Mouse (Mus musculus): Measurements from ENCODE around the gene Abca8b.
A peak's percentile ranks its signal among the peaks of the same experiment; 100 is the strongest.
"Not testable (repeated sequence)": the region's sequence is repeated elsewhere in the genome, so short reads cannot be mapped to it uniquely, and the experiment has no call there.

Gene Abca8b

DNA sequence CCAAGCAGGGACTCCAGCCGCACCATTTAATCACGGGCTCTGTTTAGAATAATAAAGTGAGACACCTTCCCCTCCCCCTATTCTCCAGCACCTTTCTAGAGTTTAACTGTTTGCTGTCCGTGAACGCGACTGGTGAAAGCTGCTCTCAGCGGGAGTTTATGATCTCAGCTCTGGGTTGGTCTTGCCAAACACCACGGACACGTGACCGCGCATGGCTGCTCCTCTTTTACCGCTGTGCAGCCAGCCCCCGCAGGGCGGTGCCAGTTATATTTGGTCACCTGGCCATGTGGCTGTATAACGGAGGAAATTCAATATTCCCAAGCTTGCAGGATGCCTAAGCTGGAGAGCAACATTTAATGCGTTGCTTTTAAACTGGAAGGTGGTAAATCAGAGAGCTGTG is at the start of gene Abca8b:
Abca8b (minus strand) TSS at position 222 of the 400 bp plus-strand sequence.
- DNase-seq (ENCODE audit: low read depth, low spot score), result peak; percentile 3
- peaks cover 3% of the 10 kb centered on the region; the same call in 1 of the 2 replicates for H3K27me3 ChIP-seq (ENCODE audit: control insufficient read depth, insufficient read depth, low read length, poor library complexity, severe bottlenecking)

GRCm38 (mm10) chr11:110037795-110038194 is 42.1 kb upstream of the Abca8b start:
- H3K36me3 ChIP-seq (ENCODE audit: control insufficient read depth, insufficient read depth, low read length, poor library complexity, severe bottlenecking), result no peaks in the 10 kb centered on the region
- no peak for DNase-seq (ENCODE audit: low read depth, low spot score)
- no peaks in the 10 kb centered on the region for H3K27me3 ChIP-seq (ENCODE audit: control insufficient read depth, insufficient read depth, low read length, poor library complexity, severe bottlenecking)

More for the DNA sequence above, at the start of gene Abca8b:
- no peaks in the 10 kb centered on the region for H3K36me3 ChIP-seq (ENCODE audit: control insufficient read depth, insufficient read depth, low read length, poor library complexity, severe bottlenecking)

DNA sequence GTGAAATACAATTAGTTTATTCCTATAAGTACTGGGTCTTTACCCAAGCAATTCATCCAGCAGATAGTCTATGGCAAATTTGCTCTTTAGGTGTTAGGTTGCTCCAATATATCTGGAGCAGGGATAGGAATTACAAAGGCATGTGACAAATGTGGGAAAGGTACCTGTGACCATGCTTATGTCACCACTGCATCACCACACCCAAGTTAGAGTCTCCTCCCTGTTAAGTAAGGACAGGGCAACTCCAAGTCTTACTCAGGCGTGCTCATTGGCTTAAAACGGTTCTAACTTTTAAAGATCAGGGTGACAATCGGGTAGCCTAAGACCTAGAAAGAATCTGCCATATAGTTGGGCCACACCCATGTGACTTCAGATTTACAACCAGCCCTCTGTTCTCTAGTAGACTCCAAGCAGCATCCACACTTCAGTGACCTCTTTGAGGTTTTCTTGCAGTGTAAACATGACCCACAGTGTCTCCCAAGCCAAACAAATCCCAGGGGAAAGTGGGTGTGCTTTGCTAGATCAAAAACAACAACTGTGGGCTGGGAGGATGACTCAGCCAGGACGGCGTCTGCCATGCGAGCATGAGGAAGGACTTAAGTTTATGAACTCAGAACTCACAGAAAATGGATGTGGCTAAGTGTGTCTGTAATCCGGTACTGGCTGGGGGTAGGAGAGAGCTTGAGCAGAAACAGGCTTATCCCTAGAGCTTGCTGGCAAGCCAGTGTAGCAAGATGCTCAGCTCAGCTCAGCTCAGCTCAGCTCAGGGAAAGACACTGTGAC is 33.5 kb upstream of the Abca8b start:
- H3K27me3 ChIP-seq (ENCODE audit: control insufficient read depth, insufficient read depth, low read length, poor library complexity, severe bottlenecking), result no peaks in the 10 kb centered on the region
- no peak for DNase-seq (ENCODE audit: low read depth, low spot score)
- H3K36me3 ChIP-seq (ENCODE audit: control insufficient read depth, insufficient read depth, low read length, poor library complexity, severe bottlenecking), result no peaks in the 10 kb centered on the region

- H3K36me3 ChIP-seq (ENCODE audit: control insufficient read depth, insufficient read depth, low read length, poor library complexity, severe bottlenecking), result no peaks in the 10 kb centered on the region
- no peak for DNase-seq (ENCODE audit: low read depth, low spot score)
- no peaks in the 10 kb centered on the region for H3K27me3 ChIP-seq (ENCODE audit: control insufficient read depth, insufficient read depth, low read length, poor library complexity, severe bottlenecking)
Measured at GRCm38 (mm10) chr11:110010836-110011546, 15.3 kb upstream of the Abca8b start.

DNA sequence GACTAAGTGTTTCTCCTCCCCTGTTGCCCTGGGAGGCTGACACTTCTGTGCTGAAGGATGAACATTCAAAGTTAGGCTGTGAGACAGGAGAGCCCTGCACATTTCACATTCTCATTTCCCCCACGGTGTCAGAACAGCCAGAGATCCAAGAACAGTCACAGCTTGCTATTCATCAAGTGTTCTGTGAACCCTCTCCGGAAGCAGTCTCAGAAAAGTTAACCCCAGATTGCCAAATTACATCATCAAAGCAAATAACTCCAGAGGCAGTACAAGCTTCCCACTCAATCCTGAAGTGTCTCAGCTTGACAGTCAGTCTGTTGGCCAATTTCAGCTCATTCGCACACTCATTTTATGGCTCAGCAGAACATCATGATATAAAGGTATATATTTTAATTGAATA is 632 bp downstream of the Abca8b start:
- no peak for DNase-seq (ENCODE audit: low read depth, low spot score)
- Histone ChIP-seq H3K36me3 (ENCODE audit: control insufficient read depth, insufficient read depth, low read length, poor library complexity, severe bottlenecking) (no peaks in the 10 kb centered on the region), H3K27me3 (ENCODE audit: control insufficient read depth, insufficient read depth, low read length, poor library complexity, severe bottlenecking) (peaks cover 3% of the 10 kb centered on the region; the same call in 1 of the 2 replicates)

GRCm38 (mm10) chr11:109994014-109994413 is 1.6 kb downstream of the Abca8b start:
- peaks cover 3% of the 10 kb centered on the region; the same call in 1 of the 2 replicates for H3K27me3 ChIP-seq (ENCODE audit: control insufficient read depth, insufficient read depth, low read length, poor library complexity, severe bottlenecking)
- no peak for DNase-seq (ENCODE audit: low read depth, low spot score)
- H3K36me3 ChIP-seq (ENCODE audit: control insufficient read depth, insufficient read depth, low read length, poor library complexity, severe bottlenecking), result no peaks in the 10 kb centered on the region

GRCm38 (mm10) chr11:109991270-109991669 is 4.4 kb downstream of the Abca8b start:
- Histone ChIP-seq H3K27me3 (ENCODE audit: control insufficient read depth, insufficient read depth, low read length, poor library complexity, severe bottlenecking) (peaks cover 3% of the 10 kb centered on the region; the same call in 1 of the 2 replicates), H3K36me3 (ENCODE audit: control insufficient read depth, insufficient read depth, low read length, poor library complexity, severe bottlenecking) (no peaks in the 10 kb centered on the region)
- DNase-seq (ENCODE audit: low read depth, low spot score), result no peak

DNA sequence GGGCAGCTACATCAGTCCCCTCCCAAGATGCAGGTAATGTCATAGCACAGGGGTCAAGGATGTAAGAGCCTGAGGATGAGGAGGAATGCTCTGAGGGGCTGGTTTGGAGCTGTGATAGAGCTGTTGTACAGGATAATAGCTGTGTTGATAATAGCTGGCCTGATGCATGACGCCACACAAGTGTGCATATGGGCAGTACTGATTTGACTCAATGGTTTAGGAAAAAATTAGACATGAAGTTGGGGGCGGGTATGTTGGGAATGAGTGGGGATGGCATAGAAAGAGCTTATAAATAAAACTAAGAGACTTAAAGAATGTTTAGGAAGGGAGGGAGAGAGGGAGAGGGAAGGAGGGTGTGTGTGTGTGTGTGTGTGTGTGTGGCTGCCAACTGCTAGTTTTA is 5.4 kb downstream of the Abca8b start:
- no peaks in the 10 kb centered on the region for H3K36me3 ChIP-seq (ENCODE audit: control insufficient read depth, insufficient read depth, low read length, poor library complexity, severe bottlenecking)
- H3K27me3 ChIP-seq (ENCODE audit: control insufficient read depth, insufficient read depth, low read length, poor library complexity, severe bottlenecking), result peaks cover 3% of the 10 kb centered on the region; the same call in 1 of the 2 replicates
- DNase-seq (ENCODE audit: low read depth, low spot score), result no peak

GRCm38 (mm10) chr11:109988164-109988563 is 7.5 kb downstream of the Abca8b start:
- peaks cover 3% of the 10 kb centered on the region; the same call in 1 of the 2 replicates for H3K27me3 ChIP-seq (ENCODE audit: control insufficient read depth, insufficient read depth, low read length, poor library complexity, severe bottlenecking)
- DNase-seq (ENCODE audit: low read depth, low spot score), result no peak
- H3K36me3 ChIP-seq (ENCODE audit: control insufficient read depth, insufficient read depth, low read length, poor library complexity, severe bottlenecking), result no peaks in the 10 kb centered on the region

DNA sequence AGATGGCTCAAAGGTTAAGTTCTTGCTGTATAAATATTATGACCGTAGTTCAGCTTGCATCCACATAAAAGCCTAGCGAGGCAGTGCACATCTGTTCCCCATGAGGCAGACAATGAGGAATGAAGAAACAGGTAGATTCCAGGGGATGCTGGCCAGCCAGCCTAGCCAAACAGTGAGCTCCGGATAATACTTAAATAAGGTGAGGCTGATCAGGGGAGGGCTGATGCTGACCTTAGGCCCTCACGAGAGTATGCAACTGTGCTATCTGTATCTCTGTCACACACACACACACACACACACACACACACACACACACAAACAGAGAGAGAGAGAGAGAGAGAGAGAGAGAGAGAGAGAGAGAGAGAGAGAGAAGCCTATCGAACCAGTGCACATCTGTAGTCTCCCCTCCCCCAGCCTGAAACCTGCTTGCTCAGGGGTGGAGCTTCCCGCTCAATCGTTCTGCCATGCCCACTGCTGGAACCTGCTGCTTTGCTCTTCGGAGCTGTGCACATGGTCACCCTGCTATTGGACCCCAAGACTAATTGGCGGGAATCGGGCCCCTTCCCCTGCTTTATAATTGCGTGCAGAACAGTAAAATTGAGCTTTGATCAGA is 8.1 kb downstream of the Abca8b start:
- not testable (repeated sequence) for H3K27me3 ChIP-seq (ENCODE audit: control insufficient read depth, insufficient read depth, low read length, poor library complexity, severe bottlenecking); H3K36me3 ChIP-seq (ENCODE audit: control insufficient read depth, insufficient read depth, low read length, poor library complexity, severe bottlenecking); DNase-seq (ENCODE audit: low read depth, low spot score)

DNA sequence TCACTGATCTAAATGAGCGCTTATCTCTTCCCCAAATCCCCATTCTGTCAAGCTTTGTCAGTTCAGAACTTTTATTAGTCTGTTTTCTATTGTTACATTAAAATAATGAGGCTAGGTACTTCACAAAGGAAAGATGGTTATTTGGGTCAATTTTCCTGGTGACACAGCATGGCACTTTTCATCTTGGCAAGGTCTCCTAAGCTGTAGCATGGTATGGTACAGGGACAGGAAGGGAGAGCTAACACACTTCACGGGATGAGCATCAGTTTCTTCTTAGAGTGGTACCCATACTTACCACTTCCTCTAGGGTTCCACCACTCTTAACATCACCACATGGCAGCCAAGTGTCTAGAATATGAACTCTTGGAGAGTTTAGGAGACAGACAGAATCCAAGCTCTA is 13.8 kb downstream of the Abca8b start:
- H3K27me3 ChIP-seq (ENCODE audit: control insufficient read depth, insufficient read depth, low read length, poor library complexity, severe bottlenecking), result no peaks in the 10 kb centered on the region
- no peaks in the 10 kb centered on the region for H3K36me3 ChIP-seq (ENCODE audit: control insufficient read depth, insufficient read depth, low read length, poor library complexity, severe bottlenecking)
- no peak for DNase-seq (ENCODE audit: low read depth, low spot score)

DNA sequence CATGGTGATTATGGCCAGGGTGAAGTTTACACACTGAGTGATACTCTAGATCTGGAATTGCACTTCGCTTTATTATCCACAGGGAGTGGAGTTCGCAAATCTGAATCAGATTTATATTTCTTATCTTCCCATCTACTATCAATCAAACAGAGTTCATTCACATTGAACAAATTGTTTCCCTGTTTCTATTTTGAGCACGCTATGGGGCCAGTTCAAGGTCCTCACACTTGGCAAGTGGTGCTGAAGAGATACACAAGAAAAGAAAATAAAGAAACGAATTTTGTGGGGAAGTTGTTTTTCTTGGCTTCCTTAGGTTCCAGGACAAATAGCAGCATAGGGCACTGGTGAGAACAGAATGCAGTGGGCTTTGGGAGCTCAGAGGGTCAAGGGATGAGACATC is 25.1 kb downstream of the Abca8b start:
- H3K36me3 ChIP-seq (ENCODE audit: control insufficient read depth, insufficient read depth, low read length, poor library complexity, severe bottlenecking), result no peaks in the 10 kb centered on the region
- DNase-seq (ENCODE audit: low read depth, low spot score), result no peak
- H3K27me3 ChIP-seq (ENCODE audit: control insufficient read depth, insufficient read depth, low read length, poor library complexity, severe bottlenecking), result no peaks in the 10 kb centered on the region

DNA sequence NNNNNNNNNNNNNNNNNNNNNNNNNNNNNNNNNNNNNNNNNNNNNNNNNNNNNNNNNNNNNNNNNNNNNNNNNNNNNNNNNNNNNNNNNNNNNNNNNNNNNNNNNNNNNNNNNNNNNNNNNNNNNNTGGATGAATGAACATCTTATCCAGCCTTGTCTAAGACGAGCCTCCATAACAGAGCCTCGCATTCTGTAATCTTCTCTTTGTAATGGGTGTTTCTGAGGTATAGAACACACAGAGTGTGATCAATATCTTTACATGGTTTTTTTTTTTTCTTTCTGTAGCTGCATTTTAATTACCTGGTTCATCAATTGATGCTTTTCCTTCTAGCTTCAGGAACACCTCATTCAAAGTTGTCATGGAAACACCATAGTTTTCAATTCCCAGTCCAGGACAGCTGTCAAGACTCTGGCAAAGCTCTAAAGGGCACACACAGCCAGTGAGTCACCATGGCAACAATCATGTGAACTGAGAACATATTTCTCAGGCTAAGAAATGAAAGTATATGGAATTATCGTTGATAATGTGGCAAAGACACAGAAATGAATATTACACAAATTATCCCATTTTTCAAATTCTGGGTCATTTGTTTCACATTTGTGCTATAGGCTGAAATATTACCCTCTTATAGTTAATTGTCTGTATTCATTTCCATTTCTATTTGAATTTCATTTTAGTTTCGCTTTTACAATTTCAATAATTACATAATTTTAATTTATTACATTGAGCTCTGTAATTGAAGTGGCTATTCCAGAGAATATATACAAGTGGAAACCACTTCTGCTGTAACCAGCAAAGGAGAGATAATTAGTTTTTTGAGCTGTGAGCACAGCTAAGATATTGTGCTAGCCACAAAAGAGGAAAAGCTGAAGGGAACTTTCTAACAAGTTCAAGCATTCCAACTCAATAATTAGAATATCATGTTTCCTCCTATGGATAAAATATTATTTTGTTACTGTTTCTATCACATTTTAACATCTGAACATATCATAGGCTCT is 33.9 kb downstream of the Abca8b start:
- no peak for DNase-seq (ENCODE audit: low read depth, low spot score)
- no peaks in the 10 kb centered on the region for H3K27me3 ChIP-seq (ENCODE audit: control insufficient read depth, insufficient read depth, low read length, poor library complexity, severe bottlenecking)
- no peaks in the 10 kb centered on the region for H3K36me3 ChIP-seq (ENCODE audit: control insufficient read depth, insufficient read depth, low read length, poor library complexity, severe bottlenecking)

DNA sequence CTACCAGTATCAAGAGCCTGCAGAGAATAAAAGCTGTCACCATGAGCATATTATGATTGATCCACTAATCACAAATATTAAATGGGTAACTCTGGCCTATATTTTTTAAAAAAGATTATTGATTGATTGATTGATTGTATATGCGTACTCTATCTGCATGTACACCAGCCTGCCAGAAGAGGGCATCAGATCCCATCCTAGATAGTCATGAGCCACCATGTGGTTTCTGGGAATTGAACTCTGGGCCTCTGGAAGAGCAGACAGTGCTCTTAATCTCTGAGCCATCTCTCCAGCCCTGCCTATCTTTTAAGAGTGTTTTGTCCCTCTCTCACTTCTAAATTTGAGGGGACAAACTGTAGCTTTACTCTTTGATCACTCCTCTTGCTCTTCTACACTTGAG is 40.5 kb downstream of the Abca8b start:
- DNase-seq (ENCODE audit: low read depth, low spot score), result no peak
- Histone ChIP-seq H3K27me3 (ENCODE audit: control insufficient read depth, insufficient read depth, low read length, poor library complexity, severe bottlenecking) (no peaks in the 10 kb centered on the region), H3K36me3 (ENCODE audit: control insufficient read depth, insufficient read depth, low read length, poor library complexity, severe bottlenecking) (no peaks in the 10 kb centered on the region)

Measured in splenic B cell, adult 2 months (primary cell).